Mouse (Mus musculus): ENCODE measurements around the gene Lipm. TPM values are rescaled to one million over a fixed set of nuclear protein-coding genes. Genes with fewer than 3 reads are reported as not detected.

Gene Lipm
- polyA plus RNA-seq, 1 experiment = 0.10 TPM

GRCm38 (mm10) chr19:34167896-34168661 lies 67.3 kb downstream of the Lipm start:
- TF ChIP-seq POLR2A (IDR thresholded peaks at IDR 0.05; ENCODE audit: borderline replicate concordance, extremely low read depth, insufficient read depth, insufficient read length, poor library complexity, severe bottlenecking) (no peak), CTCF (IDR thresholded peaks at IDR 0.05; ENCODE audit: borderline replicate concordance, extremely low read depth, insufficient read depth, insufficient read length) (no peak)
- DNase-seq (ENCODE audit: low read depth) = no peak

GRCm38 (mm10) chr19:34169121-34169520 lies 68.4 kb downstream of the Lipm start:
- TF ChIP-seq CTCF (IDR thresholded peaks at IDR 0.05; ENCODE audit: borderline replicate concordance, extremely low read depth, insufficient read depth, insufficient read length) (no peak), POLR2A (IDR thresholded peaks at IDR 0.05; ENCODE audit: borderline replicate concordance, extremely low read depth, insufficient read depth, insufficient read length, poor library complexity, severe bottlenecking) (no peak)
- DNase-seq (ENCODE audit: low read depth) = no peak

GRCm38 (mm10) chr19:34171167-34171566 lies 70.4 kb downstream of the Lipm start:
- TF ChIP-seq CTCF (IDR thresholded peaks at IDR 0.05; ENCODE audit: borderline replicate concordance, extremely low read depth, insufficient read depth, insufficient read length) = no peak
- no peak for TF ChIP-seq POLR2A (IDR thresholded peaks at IDR 0.05; ENCODE audit: borderline replicate concordance, extremely low read depth, insufficient read depth, insufficient read length, poor library complexity, severe bottlenecking)
- no peak for DNase-seq (ENCODE audit: low read depth)

Other genes starting within 250 kb of the Lipm start
- gene Lipf, start 139.7 kb upstream of the Lipm start, polyA plus RNA-seq (2012; rRNA removed) = not detected in 2 replicates
- gene Lipk, start 92.6 kb upstream of the Lipm start, polyA plus RNA-seq (2012; rRNA removed) = 0.05 TPM in 1 of 2 replicates, not detected in the other
- gene Lipn, start 33.6 kb upstream of the Lipm start, polyA plus RNA-seq (2012; rRNA removed) = not detected in 2 replicates
- 0.16 and 0.24 TPM in 2 replicates for gene Ankrd22, start 65.1 kb downstream of the Lipm start, polyA plus RNA-seq (2012; rRNA removed)
- 4.9 and 7.6 TPM in 2 replicates for gene Stambpl1, start 91.3 kb downstream of the Lipm start, polyA plus RNA-seq (2012; rRNA removed)
- 14.1 and 18.2 TPM in 2 replicates for gene Acta2, start 154.7 kb downstream of the Lipm start, polyA plus RNA-seq (2012; rRNA removed)
- 0.28 and 0.79 TPM in 2 replicates for gene Fas, start 189.7 kb downstream of the Lipm start, polyA plus RNA-seq (2012; rRNA removed)